Mouse (Mus musculus) liver, embryonic 14.5 days (tissue): ENCODE results near the gene Scgb1b27. TPM values are rescaled to one million over a fixed set of nuclear protein-coding genes. Genes with fewer than 3 reads are reported as not detected.
"Not testable (repeated sequence)": the region's sequence is repeated elsewhere in the genome, so short reads cannot be mapped to it uniquely, and the experiment has no call there.

Experiments
- ATAC-seq: fragments of 200-750 bp; cut with Nextera tagmentation; 2 replicates; pipeline ENCODE4 v1.8.0; 2017; ENCODE audit warnings: moderate number of reproducible peaks, mild to moderate bottlenecking, moderate library complexity; ENCODE audit not compliant: insufficient read depth
- DNase-seq, 3 experiments: peaks; one replicate each; pipeline ENCODE4 v3.0.0-alpha.2; 2012 to 2013; ENCODE audit warnings: low read depth in 3 of 3, low spot score in 3 of 3
- H3K27ac ChIP-seq: fragments of 300-500 bp; sonication (generic); 2 replicates; pipeline ENCODE4 v1.5.1; 2014; ENCODE audit warnings: moderate library complexity, mild to moderate bottlenecking, control low read depth, inconsistent platforms
- H3K27me3 ChIP-seq: fragments of 300-500 bp; sonication (generic); 2 replicates; pipeline ENCODE4 v1.6.1; 2014; ENCODE audit warnings: mild to moderate bottlenecking, low read length, moderate library complexity; ENCODE audit not compliant: control insufficient read depth, insufficient read depth
- H3K36me3 ChIP-seq: fragments of 300-500 bp; sonication (generic); replicated peaks from 2 replicates; pipeline ENCODE4 v1.6.1; 2014; ENCODE audit warnings: low read depth; ENCODE audit not compliant: control insufficient read depth, insufficient read depth
- H3K4me1 ChIP-seq, 2 experiments: fragments of 200-500 bp in 1 of 2; fragments of 300-500 bp in 1 of 2; sonication (generic) in 1 of 2; replicated peaks; 2 replicates each; pipeline ENCODE4 v1.6.1; 2012 to 2014; ENCODE audit warnings: antibody characterized with exemption in 1 of 2, inconsistent platforms in 1 of 2, low read length in 1 of 2; ENCODE audit not compliant: control insufficient read depth in 2 of 2, insufficient read depth in 2 of 2
- H3K4me2 ChIP-seq: fragments of 300-500 bp; sonication (generic); 2 replicates; pipeline ENCODE4 v1.6.1; 2014; ENCODE audit warnings: low read depth, mild to moderate bottlenecking, control low read depth, moderate library complexity
- H3K4me3 ChIP-seq, 2 experiments: fragments of 200-500 bp in 1 of 2; fragments of 300-500 bp in 1 of 2; sonication (generic) in 1 of 2; 2 replicates each; pipeline ENCODE4 v1.5.1; 2012 to 2014; ENCODE audit warnings: low read depth in 2 of 2, low read length in 2 of 2, mild to moderate bottlenecking in 2 of 2, control low read depth in 1 of 2, inconsistent platforms in 1 of 2, moderate library complexity in 1 of 2; ENCODE audit not compliant: insufficient read depth in 1 of 2
- H3K9ac ChIP-seq: fragments of 300-500 bp; sonication (generic); replicated peaks from 2 replicates; pipeline ENCODE4 v1.6.1; 2014; ENCODE audit warnings: mild to moderate bottlenecking, control low read depth, moderate library complexity
- H3K9me3 ChIP-seq: fragments of 300-500 bp; sonication (generic); 2 replicates; pipeline ENCODE4 v1.6.1; 2016; ENCODE audit warnings: low read length, mixed read lengths; ENCODE audit not compliant: control insufficient read depth
- WGBS: fragments of 180-500 bp; shearing (Covaris S2); extraction: QIAGEN DNeasy Blood & Tissue Kit; methylation state at CpG from one replicate; pipeline ENCODE4 v1.1.7; 2014; ENCODE audit not compliant: insufficient replicate concordance; 5-methylcytosine and 5-hydroxymethylcytosine counted together
- polyA plus RNA-seq, 2 experiments: library from polyadenylated mRNA; depleted of rRNA in 1 of 2; stranded (reverse) in 1 of 2; unstranded in 1 of 2; fragments of >200 nt; fragmentation: Nextera tagmentation in 1 of 2; extraction: Ambion mirVana in 1 of 2; gene quantifications; 2 replicates each; pipeline versions ENCODE4 v1.2.1 to v1.2.3; 2012 to 2014

The Scgb1b27 gene
- polyA plus RNA-seq, 2 experiments, result not detected

- not testable (repeated sequence) for H3K4me3 ChIP-seq, H3K4me1 ChIP-seq, DNase-seq, ATAC-seq, H3K27ac ChIP-seq, H3K27me3 ChIP-seq, H3K4me2 ChIP-seq, H3K9me3 ChIP-seq, H3K9ac ChIP-seq, H3K36me3 ChIP-seq
- 40% methylated on average over 5 of the region's 5 CpGs for WGBS
Observed at GRCm38 (mm10) chr7:34068132-34068531, 46.8 kb downstream of the Scgb1b27 start.

Other genes with a start within 250 kb of the Scgb1b27 start
- not detected in 2 replicates for gene Scgb2b26, start 76.4 kb upstream of the Scgb1b27 start, polyA plus RNA-seq (2012; rRNA removed)
- gene Scgb2b26, start 76.4 kb upstream of the Scgb1b27 start, polyA plus RNA-seq (2014; fragmentation: Nextera tagmentation; extraction: Ambion mirVana), result not detected in 2 replicates
- gene Scgb2b27, start 7.5 kb upstream of the Scgb1b27 start, polyA plus RNA-seq (2012; rRNA removed), result not detected in 2 replicates
- not detected in 2 replicates for gene Scgb2b27, start 7.5 kb upstream of the Scgb1b27 start, polyA plus RNA-seq (2014; fragmentation: Nextera tagmentation; extraction: Ambion mirVana)
- not detected in 2 replicates for gene Scgb1b30, start 73.9 kb downstream of the Scgb1b27 start, polyA plus RNA-seq (2012; rRNA removed)
- gene Scgb1b30, start 73.9 kb downstream of the Scgb1b27 start, polyA plus RNA-seq (2014; fragmentation: Nextera tagmentation; extraction: Ambion mirVana), result not detected in 2 replicates
- gene Wtip, start 111.8 kb downstream of the Scgb1b27 start, polyA plus RNA-seq (2012; rRNA removed), result 2.8 TPM in 2 replicates
- 0.47 and 0.57 TPM in 2 replicates for gene Wtip, start 111.8 kb downstream of the Scgb1b27 start, polyA plus RNA-seq (2014; fragmentation: Nextera tagmentation; extraction: Ambion mirVana)
- 37.4 and 62.1 TPM in 2 replicates for gene Uba2, start 148.1 kb downstream of the Scgb1b27 start, polyA plus RNA-seq (2012; rRNA removed)
- 83.0 and 97.5 TPM in 2 replicates for gene Uba2, start 148.1 kb downstream of the Scgb1b27 start, polyA plus RNA-seq (2014; fragmentation: Nextera tagmentation; extraction: Ambion mirVana)
- gene Pdcd2l, start 175.2 kb downstream of the Scgb1b27 start, polyA plus RNA-seq (2012; rRNA removed), result 12.4 and 14.1 TPM in 2 replicates
- gene Pdcd2l, start 175.2 kb downstream of the Scgb1b27 start, polyA plus RNA-seq (2014; fragmentation: Nextera tagmentation; extraction: Ambion mirVana), result 20.4 and 21.7 TPM in 2 replicates
- gene Gpi1, start 208.9 kb downstream of the Scgb1b27 start, polyA plus RNA-seq (2012; rRNA removed), result 83.2 and 101 TPM in 2 replicates
- 107 and 108 TPM in 2 replicates for gene Gpi1, start 208.9 kb downstream of the Scgb1b27 start, polyA plus RNA-seq (2014; fragmentation: Nextera tagmentation; extraction: Ambion mirVana)
- gene Gm6096, start 229.6 kb downstream of the Scgb1b27 start, polyA plus RNA-seq (2012; rRNA removed), result not detected in 2 replicates
- gene Gm6096, start 229.6 kb downstream of the Scgb1b27 start, polyA plus RNA-seq (2014; fragmentation: Nextera tagmentation; extraction: Ambion mirVana), result 0.30 TPM in 1 of 2 replicates, not detected in the other